Mouse (Mus musculus) heart, embryonic 11.5 days (tissue): Measurements from ENCODE around the gene Klk10. TPM values are rescaled to one million over a fixed set of nuclear protein-coding genes. Genes with fewer than 3 reads are reported as not detected.

Experiments
- ATAC-seq: fragments of 200-750 bp; cut with Nextera tagmentation; replicated peaks from 2 replicates; pipeline ENCODE4 v1.8.0; 2017; ENCODE audit warnings: moderate library complexity; ENCODE audit not compliant: insufficient number of reproducible peaks, low FRiP score, low TSS enrichment
- H3K27ac ChIP-seq: fragments of 300-500 bp; sonication (generic); 2 replicates; pipeline ENCODE4 v1.5.1; 2014; ENCODE audit warnings: mild to moderate bottlenecking, low read depth, low read length
- H3K27me3 ChIP-seq: fragments of 300-500 bp; sonication (generic); 2 replicates; pipeline ENCODE4 v1.6.1; 2014; ENCODE audit warnings: mild to moderate bottlenecking, low read length, mixed read lengths; ENCODE audit not compliant: control insufficient read depth, insufficient read depth
- H3K36me3 ChIP-seq: fragments of 300-500 bp; sonication (generic); 2 replicates; pipeline ENCODE4 v1.6.1; 2014; ENCODE audit warnings: mild to moderate bottlenecking, low read length, moderate library complexity, mixed read lengths; ENCODE audit not compliant: control insufficient read depth, insufficient read depth
- H3K4me1 ChIP-seq: fragments of 300-500 bp; sonication (generic); 2 replicates; pipeline ENCODE4 v1.6.1; 2014; ENCODE audit warnings: low read length; ENCODE audit not compliant: control insufficient read depth, insufficient read depth
- H3K4me2 ChIP-seq: fragments of 300-500 bp; sonication (generic); 2 replicates; pipeline ENCODE4 v1.6.1; 2014; ENCODE audit warnings: mild to moderate bottlenecking, moderate library complexity
- H3K4me3 ChIP-seq: fragments of 300-500 bp; sonication (generic); 2 replicates; pipeline ENCODE4 v1.5.1; 2014; ENCODE audit warnings: low read depth, low read length
- H3K9ac ChIP-seq: fragments of 300-500 bp; sonication (generic); 2 replicates; pipeline ENCODE4 v1.6.1; 2014; ENCODE audit warnings: mild to moderate bottlenecking, low read depth, low read length, moderate library complexity
- H3K9me3 ChIP-seq: fragments of 300-500 bp; sonication (generic); replicated peaks from 2 replicates; pipeline ENCODE4 v1.6.1; 2016; ENCODE audit warnings: low read length; ENCODE audit not compliant: control insufficient read depth
- WGBS: fragments of 180-500 bp; shearing (Covaris S2); extraction: QIAGEN DNeasy Blood & Tissue Kit; methylation state at CpG from one replicate; pipeline ENCODE4 v1.1.7; 2014; ENCODE audit not compliant: insufficient replicate concordance; 5-methylcytosine and 5-hydroxymethylcytosine counted together
- polyA plus RNA-seq: library from polyadenylated mRNA; unstranded; fragments of >200 nt; fragmentation: Nextera tagmentation; extraction: Ambion mirVana; gene quantifications from 2 replicates; pipeline ENCODE4 v1.2.1, GENCODE M21; 2014

The Klk10 gene
- polyA plus RNA-seq, 1 experiment from 2014 or later = 0.26 TPM

- Histone ChIP-seq H3K4me2 (no peak overlapping the region), H3K9ac (no peak overlapping the region), H3K4me1 (0 out of 2 replicates have a peak, but pooled peaks cover 3% of the 10 kb centered on the region), H3K27ac (no peak overlapping the region), H3K9me3 (no peaks in the 10 kb centered on the region), H3K27me3 (peaks cover 11% of the 10 kb centered on the region; the same call in 1 of the 2 replicates), H3K4me3 (no peak overlapping the region), H3K36me3 (no peaks in the 10 kb centered on the region)
- WGBS = 71% methylated on average over 7 of the region's 7 CpGs
- ATAC-seq = no peak
Measured at GRCm38 (mm10) chr7:43799876-43800275, 19.0 kb downstream of the Klk10 start.

- no peaks in the 10 kb centered on the region for H3K9me3 ChIP-seq
- ATAC-seq = no peak
- peaks cover 2% of the 10 kb centered on the region; the same call in 1 of the 2 replicates for H3K27me3 ChIP-seq
- H3K9ac ChIP-seq = no peak within 1 kb of the TSS
- 43% methylated on average over 5 of the region's 5 CpGs for WGBS
- no peak within 1 kb of the TSS for H3K27ac ChIP-seq
- no peak within 1 kb of the TSS for H3K4me3 ChIP-seq
- H3K36me3 ChIP-seq = no peaks in the 10 kb centered on the region
- H3K4me2 ChIP-seq = no peak within 1 kb of the TSS
- H3K4me1 ChIP-seq = no peaks in the 10 kb centered on the region
Measured at GRCm38 (mm10) chr7:43810994-43811393, 30.2 kb downstream of the Klk10 start, which contains the start of gene Klk7. Klk7 (plus strand) TSS chr7:43811294.

DNA sequence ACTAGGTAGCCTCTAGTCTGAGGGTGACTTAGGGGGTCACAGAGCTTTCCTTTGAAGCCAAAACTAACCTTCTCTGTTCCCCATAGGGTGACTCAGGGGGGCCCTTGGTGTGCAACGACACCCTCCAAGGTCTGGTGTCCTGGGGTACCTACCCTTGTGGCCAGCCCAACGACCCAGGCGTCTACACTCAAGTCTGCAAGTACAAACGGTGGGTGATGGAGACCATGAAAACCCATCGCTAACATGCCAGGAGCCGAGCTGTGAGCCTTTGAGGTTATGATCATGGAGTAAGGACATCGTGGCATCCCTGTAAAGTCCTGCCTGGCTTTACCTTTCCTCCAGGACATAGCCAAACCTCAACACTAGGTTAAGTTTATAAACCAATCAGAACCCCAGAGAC lies 34.4 kb downstream of the Klk10 start:
- Histone ChIP-seq H3K9me3 (no peaks in the 10 kb centered on the region), H3K36me3 (no peaks in the 10 kb centered on the region), H3K27ac (no peak overlapping the region), H3K4me2 (no peak overlapping the region), H3K4me1 (no peaks in the 10 kb centered on the region), H3K9ac (no peak overlapping the region), H3K27me3 (peaks cover 2% of the 10 kb centered on the region; the same call in 1 of the 2 replicates), H3K4me3 (no peak overlapping the region)
- ATAC-seq = no peak
- 83% methylated on average over 7 of the region's 7 CpGs for WGBS

GRCm38 (mm10) chr7:43816746-43817145 lies 35.9 kb downstream of the Klk10 start:
- Histone ChIP-seq H3K27ac (no peak overlapping the region), H3K36me3 (no peaks in the 10 kb centered on the region), H3K4me3 (no peak overlapping the region), H3K4me1 (no peaks in the 10 kb centered on the region), H3K9me3 (no peaks in the 10 kb centered on the region), H3K9ac (no peak overlapping the region), H3K27me3 (no peaks in the 10 kb centered on the region), H3K4me2 (no peak overlapping the region)
- no peak for ATAC-seq

DNA sequence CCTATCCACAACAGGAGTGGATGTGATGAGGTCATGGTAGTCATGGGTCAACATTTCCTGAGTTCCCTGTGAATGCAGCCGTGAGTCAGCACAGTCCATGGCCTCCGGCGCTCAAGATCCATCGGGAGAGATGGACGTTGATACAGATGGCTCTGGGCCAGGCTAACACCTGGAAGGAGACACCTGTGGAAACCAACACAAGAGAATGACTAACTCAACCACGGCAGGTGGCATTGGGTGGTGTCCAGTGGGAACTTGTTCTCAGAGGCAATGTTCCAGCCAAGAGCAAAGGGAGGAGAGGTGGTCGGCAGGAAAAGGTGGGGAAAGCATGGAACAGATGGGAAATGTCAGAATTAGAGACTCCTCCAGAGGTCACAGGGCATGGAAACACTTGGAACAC lies 40.7 kb downstream of the Klk10 start:
- WGBS = 80% methylated on average over 7 of the region's 7 CpGs
- Histone ChIP-seq H3K4me1 (no peaks in the 10 kb centered on the region), H3K4me2 (no peak overlapping the region), H3K9ac (no peak overlapping the region), H3K27ac (no peak overlapping the region), H3K4me3 (no peak overlapping the region), H3K9me3 (no peaks in the 10 kb centered on the region), H3K27me3 (no peaks in the 10 kb centered on the region), H3K36me3 (no peaks in the 10 kb centered on the region)
- ATAC-seq = no peak

DNA sequence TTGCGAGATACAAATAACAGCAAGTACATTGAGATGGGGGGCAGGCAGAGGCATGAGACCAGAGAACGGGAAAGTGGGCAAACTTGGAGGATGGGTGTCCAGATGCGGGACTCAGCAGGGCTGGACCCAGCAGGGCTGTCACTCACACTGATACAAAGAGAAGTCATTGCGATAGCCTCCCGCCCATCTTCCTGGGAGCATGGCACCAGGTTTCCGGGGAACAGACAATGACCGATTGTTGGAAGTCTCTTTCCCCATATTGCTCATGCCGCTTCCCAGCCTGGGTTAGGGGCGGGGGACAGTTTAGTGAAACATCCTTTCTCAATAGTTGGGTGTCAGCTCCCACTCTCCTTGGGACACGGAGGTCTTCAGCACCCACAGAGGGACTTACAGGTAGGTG lies 43.4 kb downstream of the Klk10 start, which contains the start of gene Klk6:
Klk6 (plus strand) TSS at position 301 of the 400 bp plus-strand sequence.
- H3K27me3 ChIP-seq = no peaks in the 10 kb centered on the region
- ATAC-seq = no peak
- no peak within 1 kb of the TSS for H3K27ac ChIP-seq
- H3K9ac ChIP-seq = no peak within 1 kb of the TSS
- no peak within 1 kb of the TSS for H3K4me2 ChIP-seq
- 74% methylated on average over 10 of the region's 10 CpGs for WGBS
- H3K9me3 ChIP-seq = no peaks in the 10 kb centered on the region
- no peaks in the 10 kb centered on the region for H3K4me1 ChIP-seq
- no peaks in the 10 kb centered on the region for H3K36me3 ChIP-seq
- no peak within 1 kb of the TSS for H3K4me3 ChIP-seq

- WGBS = 81% methylated on average over 5 of the region's 5 CpGs
- no peak overlapping the region for H3K27ac ChIP-seq
- ATAC-seq = no peak
Measured at GRCm38 (mm10) chr7:43826056-43826455, 45.2 kb downstream of the Klk10 start.

GRCm38 (mm10) chr7:43827706-43828105 lies 46.9 kb downstream of the Klk10 start:
- H3K27ac ChIP-seq = no peak overlapping the region
- no peak overlapping the region for H3K4me2 ChIP-seq
- H3K4me1 ChIP-seq = no peaks in the 10 kb centered on the region
- no peak for ATAC-seq
- no peak overlapping the region for H3K4me3 ChIP-seq
- H3K9me3 ChIP-seq = no peaks in the 10 kb centered on the region
- no peaks in the 10 kb centered on the region for H3K36me3 ChIP-seq
- no peak overlapping the region for H3K9ac ChIP-seq
- WGBS = 73% methylated on average over 4 of the region's 4 CpGs
- no peaks in the 10 kb centered on the region for H3K27me3 ChIP-seq

More at GRCm38 (mm10) chr7:43826056-43826455, 45.2 kb downstream of the Klk10 start:
- Histone ChIP-seq H3K36me3 (no peaks in the 10 kb centered on the region), H3K9me3 (no peaks in the 10 kb centered on the region), H3K4me1 (no peaks in the 10 kb centered on the region), H3K27me3 (no peaks in the 10 kb centered on the region), H3K4me3 (no peak overlapping the region), H3K4me2 (no peak overlapping the region), H3K9ac (no peak overlapping the region)

DNA sequence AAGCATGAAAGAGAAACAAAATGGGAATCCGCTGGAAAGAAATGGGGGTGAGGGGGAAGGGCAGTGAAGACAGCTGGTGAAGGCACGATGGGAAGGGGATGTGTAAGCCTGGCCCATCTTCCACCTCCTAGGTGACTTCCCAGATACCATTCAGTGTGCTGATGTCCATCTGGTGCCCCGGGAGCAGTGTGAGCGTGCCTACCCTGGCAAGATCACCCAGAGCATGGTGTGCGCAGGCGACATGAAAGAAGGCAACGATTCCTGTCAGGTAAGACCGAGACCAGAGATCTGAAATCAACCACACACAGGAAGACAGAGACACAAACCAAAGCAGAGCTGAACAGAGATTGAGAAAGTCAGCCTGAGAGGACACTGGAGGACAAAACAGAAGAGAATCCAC lies 48.2 kb downstream of the Klk10 start:
- H3K4me3 ChIP-seq = no peak overlapping the region
- no peaks in the 10 kb centered on the region for H3K36me3 ChIP-seq
- no peaks in the 10 kb centered on the region for H3K4me1 ChIP-seq
- H3K27me3 ChIP-seq = no peaks in the 10 kb centered on the region
- no peak overlapping the region for H3K4me2 ChIP-seq
- H3K9ac ChIP-seq = no peak overlapping the region
- no peak overlapping the region for H3K27ac ChIP-seq
- ATAC-seq = no peak
- WGBS = 90% methylated on average over 8 of the region's 8 CpGs
- no peaks in the 10 kb centered on the region for H3K9me3 ChIP-seq
